Mouse (Mus musculus) forebrain, embryonic 16.5 days (tissue): ENCODE results near the gene Nfic. TPM values are rescaled to one million over a fixed set of nuclear protein-coding genes. Genes with fewer than 3 reads are reported as not detected.

Experiments used
- ATAC-seq: fragments of 200-750 bp; cut with Nextera tagmentation; 2 replicates; pipeline ENCODE4 v1.8.0; 2017; ENCODE audit warnings: mild to moderate bottlenecking, moderate library complexity
- H3K27ac ChIP-seq: fragments of 300-500 bp; sonication (generic); 2 replicates; pipeline ENCODE4 v1.5.1; 2014; ENCODE audit warnings: low read length, control low read depth
- H3K27me3 ChIP-seq: fragments of 300-500 bp; sonication (generic); replicated peaks from 2 replicates; pipeline ENCODE4 v1.6.1; 2014; ENCODE audit warnings: low read length; ENCODE audit not compliant: control insufficient read depth, insufficient read depth
- H3K36me3 ChIP-seq: fragments of 300-500 bp; sonication (generic); 2 replicates; pipeline ENCODE4 v1.6.1; 2014; ENCODE audit not compliant: control insufficient read depth, insufficient read depth
- H3K4me1 ChIP-seq: fragments of 300-500 bp; sonication (generic); replicated peaks from 2 replicates; pipeline ENCODE4 v1.6.1; 2014; ENCODE audit warnings: low read length; ENCODE audit not compliant: control insufficient read depth, insufficient read depth
- H3K4me2 ChIP-seq: fragments of 300-500 bp; sonication (generic); 2 replicates; pipeline ENCODE4 v1.6.1; 2014; ENCODE audit warnings: mild to moderate bottlenecking, low read length, control low read depth
- H3K4me3 ChIP-seq: fragments of 300-500 bp; sonication (generic); replicated peaks from 2 replicates; pipeline ENCODE4 v1.5.1; 2014; ENCODE audit warnings: mild to moderate bottlenecking, low read length, control low read depth
- H3K9ac ChIP-seq: fragments of 300-500 bp; sonication (generic); replicated peaks from 2 replicates; pipeline ENCODE4 v1.6.1; 2014; ENCODE audit warnings: low read depth, low read length, control low read depth
- H3K9me3 ChIP-seq: fragments of 300-500 bp; sonication (generic); 2 replicates; pipeline ENCODE4 v1.6.1; 2016; ENCODE audit warnings: low read length; ENCODE audit not compliant: control insufficient read depth
- WGBS: fragments of 180-500 bp; shearing (Covaris S2); extraction: QIAGEN DNeasy Blood & Tissue Kit; methylation state at CpG from one replicate; pipeline ENCODE4 v1.1.7; 2014; 5-methylcytosine and 5-hydroxymethylcytosine counted together
- polyA plus RNA-seq: library from polyadenylated mRNA; unstranded; fragments of >200 nt; fragmentation: Nextera tagmentation; extraction: Ambion mirVana; gene quantifications from 2 replicates; pipeline ENCODE4 v1.2.1, GENCODE M21; 2015

The Nfic gene
- polyA plus RNA-seq: 25.4 and 27.0 TPM in 2 replicates

DNA sequence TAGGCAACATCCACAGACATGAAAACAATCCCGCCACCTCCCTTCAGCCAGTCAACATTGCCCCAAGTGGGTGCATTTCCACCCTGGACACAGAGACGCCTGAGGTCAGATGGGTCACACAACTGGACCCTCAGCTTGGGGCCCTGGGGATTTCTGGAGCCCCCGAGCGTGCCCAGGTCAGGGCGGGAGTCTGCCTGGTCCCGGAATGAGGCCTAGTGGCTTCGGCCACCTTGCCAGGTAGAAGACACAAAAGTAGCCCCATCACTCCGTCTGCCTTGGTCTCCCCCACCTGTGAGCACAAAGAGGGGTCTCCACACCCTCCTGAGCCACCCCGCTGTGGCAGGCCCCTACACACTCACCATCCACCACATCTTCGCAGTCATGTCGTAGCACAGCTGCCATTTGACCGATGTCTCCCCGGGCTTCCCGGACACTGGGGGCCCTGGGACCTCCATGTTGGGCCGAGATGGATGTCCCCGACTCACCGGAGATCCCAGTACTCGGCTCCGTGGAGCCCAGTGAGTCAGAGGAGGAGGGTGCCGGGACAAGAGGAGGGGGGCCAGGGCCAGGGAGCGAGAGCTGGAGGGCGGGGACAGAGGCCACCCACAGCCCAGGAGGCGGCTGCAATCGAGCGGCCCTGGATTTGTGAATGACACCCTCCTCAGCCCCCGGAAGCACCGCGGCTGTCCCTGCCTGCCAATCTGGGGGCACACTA is at the start of gene Nfic:
Gene Nfic (minus strand): TSS at position 455 of the 715 bp plus-strand sequence.
- ATAC-seq: no peak
- Histone ChIP-seq H3K4me2 (no peak within 1 kb of the TSS), H3K9ac (no peak within 1 kb of the TSS), H3K27me3 (peaks cover 44% of the 10 kb centered on the region), H3K27ac (no peak within 1 kb of the TSS), H3K36me3 (no peaks in the 10 kb centered on the region), H3K4me3 (no peak within 1 kb of the TSS), H3K4me1 (no peaks in the 10 kb centered on the region), H3K9me3 (no peaks in the 10 kb centered on the region)
- WGBS: 62% methylated on average over 28 of the region's 28 CpGs

DNA sequence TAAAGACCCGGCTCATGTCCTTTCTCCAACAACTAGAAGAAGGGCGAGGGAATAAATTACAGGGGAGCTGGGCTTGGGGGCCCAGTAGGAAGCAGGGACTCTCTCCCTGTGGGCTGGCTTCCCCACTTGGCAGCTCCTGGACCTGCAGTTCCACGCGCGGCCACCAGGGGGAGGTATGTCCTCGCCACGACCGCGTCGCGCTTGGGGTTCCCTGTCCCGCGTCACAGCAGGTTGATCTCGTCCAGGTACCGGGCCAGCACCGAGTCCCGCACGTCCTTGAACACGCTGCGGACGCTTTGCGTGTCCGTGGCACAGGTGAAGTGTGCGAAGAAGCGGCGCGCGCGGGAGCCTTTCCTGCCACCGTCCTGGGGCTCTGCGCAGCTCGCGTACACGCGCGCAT is 47.2 kb upstream of the Nfic start:
- no peaks in the 10 kb centered on the region for H3K27me3 ChIP-seq
- H3K36me3 ChIP-seq: no peaks in the 10 kb centered on the region
- H3K4me2 ChIP-seq: peak overlapping the region; percentile 72
- peak overlapping the region; percentile 46 for H3K9ac ChIP-seq
- no peaks in the 10 kb centered on the region for H3K9me3 ChIP-seq
- H3K27ac ChIP-seq: no peak overlapping the region
- peak overlapping the region; percentile 48 for H3K4me3 ChIP-seq
- ATAC-seq: peak; percentile 42
- peaks cover 4% of the 10 kb centered on the region; the same call in 1 of the 2 replicates for H3K4me1 ChIP-seq
- 5% methylated on average over 36 of the region's 36 CpGs for WGBS

DNA sequence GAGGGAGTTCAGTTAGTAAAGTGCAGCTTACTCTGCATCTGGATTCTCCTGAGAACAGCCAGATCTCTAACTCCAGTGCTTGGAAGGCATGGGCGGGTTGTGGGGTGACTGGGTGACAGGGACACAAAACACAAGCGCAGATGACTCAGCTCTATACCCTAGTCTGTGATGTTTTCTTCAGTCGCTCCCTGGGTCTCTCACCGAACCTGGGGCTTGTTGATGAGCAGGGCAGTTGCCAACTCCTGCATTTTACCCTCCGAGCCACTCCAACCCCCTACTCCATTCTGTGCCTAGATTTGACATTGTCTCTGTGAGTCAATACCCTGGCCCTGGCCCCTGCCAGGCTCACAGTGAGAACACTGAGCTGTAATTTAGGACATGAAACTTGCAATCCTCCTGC is 46.4 kb upstream of the Nfic start:
- H3K9me3 ChIP-seq: no peaks in the 10 kb centered on the region
- H3K27ac ChIP-seq: no peak overlapping the region
- ATAC-seq: no peak
- H3K27me3 ChIP-seq: no peaks in the 10 kb centered on the region
- WGBS: 85% methylated on average over 5 of the region's 5 CpGs
- no peak overlapping the region for H3K4me2 ChIP-seq
- no peak overlapping the region for H3K9ac ChIP-seq
- H3K4me3 ChIP-seq: no peak overlapping the region
- H3K36me3 ChIP-seq: no peaks in the 10 kb centered on the region
- H3K4me1 ChIP-seq: peaks cover 8% of the 10 kb centered on the region

GRCm38 (mm10) chr10:81500032-81500431 is 44.6 kb upstream of the Nfic start, which contains the start of gene S1pr4:
S1pr4 (minus strand) TSS chr10:81500132.
- Histone ChIP-seq H3K9me3 (no peaks in the 10 kb centered on the region), H3K36me3 (no peaks in the 10 kb centered on the region), H3K4me2 (no peak within 1 kb of the TSS), H3K9ac (no peak within 1 kb of the TSS), H3K4me3 (no peak within 1 kb of the TSS), H3K27me3 (no peaks in the 10 kb centered on the region), H3K27ac (no peak within 1 kb of the TSS), H3K4me1 (peaks cover 14% of the 10 kb centered on the region)
- 86% methylated on average over 3 of the region's 3 CpGs for WGBS
- ATAC-seq: no peak

GRCm38 (mm10) chr10:81499250-81499901 is 43.9 kb upstream of the Nfic start:
- H3K9me3 ChIP-seq: no peaks in the 10 kb centered on the region
- 79% methylated on average over 23 of the region's 23 CpGs for WGBS
- H3K36me3 ChIP-seq: no peaks in the 10 kb centered on the region
- no peak overlapping the region for H3K9ac ChIP-seq
- H3K4me2 ChIP-seq: no peak overlapping the region
- H3K27ac ChIP-seq: no peak overlapping the region
- H3K4me1 ChIP-seq: peaks cover 21% of the 10 kb centered on the region
- H3K27me3 ChIP-seq: no peaks in the 10 kb centered on the region
- ATAC-seq: no peak
- no peak overlapping the region for H3K4me3 ChIP-seq

DNA sequence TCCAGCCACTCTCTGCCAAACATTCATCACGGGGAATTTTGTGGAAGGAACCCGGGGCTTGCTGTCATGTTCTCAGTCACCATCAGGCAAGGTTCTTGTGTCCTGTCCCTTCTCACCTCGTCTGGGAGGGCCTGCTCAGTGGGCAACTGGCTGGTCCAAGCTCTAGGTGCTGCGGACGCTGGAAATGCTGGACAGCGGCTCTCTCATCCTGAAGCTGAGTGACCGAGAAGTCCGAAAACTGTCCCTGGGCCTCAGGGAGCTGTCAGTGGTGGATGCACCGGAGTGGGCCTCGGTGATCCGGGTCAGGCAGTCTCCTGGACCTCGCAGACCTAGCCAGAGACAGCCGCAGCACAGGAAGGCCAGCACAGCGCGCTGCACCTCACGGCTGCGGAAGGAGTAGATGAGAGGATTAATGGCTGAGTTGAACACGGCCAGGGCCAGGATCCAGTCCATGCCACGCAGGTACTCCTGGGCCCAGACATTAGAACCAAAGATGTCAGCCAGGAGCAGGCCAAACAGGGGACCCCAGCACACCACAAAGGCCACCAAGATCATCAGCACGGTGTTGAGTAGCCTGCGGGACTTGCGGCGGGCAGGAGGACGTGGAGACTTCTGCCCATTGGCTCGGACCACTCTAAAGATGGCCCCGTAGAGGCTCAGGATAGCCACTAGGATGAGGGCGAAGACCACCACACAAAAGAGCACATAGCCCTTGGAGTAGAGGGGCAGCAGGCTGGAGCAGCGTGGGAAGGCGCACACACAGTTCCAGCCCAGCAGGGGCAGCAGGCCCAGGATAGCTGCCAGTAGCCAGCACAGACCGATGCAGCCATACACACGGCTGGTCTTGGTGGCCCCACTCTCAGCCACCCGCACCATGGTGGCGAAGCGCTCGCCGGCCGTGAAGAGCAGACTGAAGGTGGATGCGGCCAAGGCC is 43.1 kb upstream of the Nfic start:
- no peak overlapping the region for H3K27ac ChIP-seq
- no peaks in the 10 kb centered on the region for H3K9me3 ChIP-seq
- no peak for ATAC-seq
- H3K36me3 ChIP-seq: no peaks in the 10 kb centered on the region
- no peaks in the 10 kb centered on the region for H3K27me3 ChIP-seq
- no peak overlapping the region for H3K9ac ChIP-seq
- H3K4me3 ChIP-seq: no peak overlapping the region
- no peak overlapping the region for H3K4me2 ChIP-seq
- peaks cover 23% of the 10 kb centered on the region for H3K4me1 ChIP-seq
- 86% methylated on average over 38 of the region's 38 CpGs for WGBS

DNA sequence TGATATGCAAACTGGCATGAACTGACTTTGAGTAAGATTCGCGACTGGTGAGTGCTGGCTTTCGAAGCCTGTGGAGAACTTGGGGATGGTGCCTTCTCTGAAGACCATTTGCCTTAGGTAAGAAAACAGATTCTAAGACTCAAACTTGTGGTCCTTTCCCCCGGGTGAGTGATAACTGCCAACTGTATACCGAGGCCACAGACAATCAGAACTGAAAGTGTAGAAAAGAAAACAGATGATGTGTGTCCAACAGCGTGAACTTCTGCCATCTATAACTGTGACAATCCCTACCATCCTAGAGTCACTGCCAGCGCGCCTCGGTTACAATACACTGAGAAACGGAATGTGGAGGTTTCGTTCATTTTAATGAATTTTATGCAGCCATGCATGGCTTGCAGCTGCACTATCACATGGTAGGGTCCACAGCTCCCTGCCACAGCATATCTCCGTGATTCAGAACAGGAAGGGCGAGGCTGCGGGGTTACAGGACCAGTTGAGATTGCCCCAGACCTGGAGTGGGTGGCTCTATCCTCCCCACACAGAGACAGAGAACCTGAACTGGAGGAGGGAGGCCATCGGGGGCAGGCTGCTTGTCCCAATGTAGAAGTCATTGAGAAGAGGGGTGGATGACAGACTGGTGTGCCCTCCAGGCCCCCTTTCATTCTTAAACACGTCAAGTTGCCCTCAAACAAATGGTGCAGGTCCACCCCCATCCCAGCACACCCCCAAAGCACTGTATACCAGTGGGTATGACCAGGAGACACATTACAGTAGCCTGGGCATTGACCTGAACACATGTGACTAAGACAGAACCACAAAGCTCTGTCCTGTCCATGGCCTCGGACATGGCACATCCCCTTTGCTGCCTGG is 42.2 kb upstream of the Nfic start:
- 0 out of 2 replicates have a peak, but pooled peaks cover 3% of the 10 kb centered on the region for H3K36me3 ChIP-seq
- H3K9ac ChIP-seq: no peak overlapping the region
- no peaks in the 10 kb centered on the region for H3K27me3 ChIP-seq
- H3K4me2 ChIP-seq: peak overlapping the region; percentile 65
- H3K4me3 ChIP-seq: no peak overlapping the region
- no peak overlapping the region for H3K27ac ChIP-seq
- peaks cover 19% of the 10 kb centered on the region for H3K4me1 ChIP-seq
- 82% methylated on average over 17 of the region's 17 CpGs for WGBS
- ATAC-seq: no peak
- H3K9me3 ChIP-seq: no peaks in the 10 kb centered on the region

DNA sequence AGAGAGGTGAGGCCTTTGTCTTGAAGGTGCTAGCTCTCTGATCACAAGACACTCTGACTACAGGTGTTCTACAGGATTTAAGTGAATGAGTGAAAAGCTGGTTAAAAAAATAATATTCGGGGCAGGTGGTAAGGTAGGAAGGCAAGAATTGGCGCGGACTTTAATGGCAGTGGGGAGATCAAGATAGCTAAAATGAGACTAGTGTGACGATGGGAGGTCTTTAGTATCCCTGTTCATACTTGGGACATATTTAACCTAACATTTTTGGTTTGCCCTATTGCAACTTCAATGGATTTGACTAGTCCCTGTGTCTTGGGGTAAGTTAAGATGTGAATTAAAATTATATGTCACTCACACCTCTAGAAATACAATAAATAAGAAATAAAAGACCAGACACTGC is 41.5 kb upstream of the Nfic start:
- Histone ChIP-seq H3K36me3 (0 out of 2 replicates have a peak, but pooled peaks cover 3% of the 10 kb centered on the region), H3K27me3 (no peaks in the 10 kb centered on the region), H3K9me3 (no peaks in the 10 kb centered on the region), H3K4me1 (peaks cover 19% of the 10 kb centered on the region), H3K4me3 (peak overlapping the region; percentile 75), H3K27ac (peak overlapping the region; percentile 71), H3K4me2 (peak overlapping the region; percentile 65), H3K9ac (peak overlapping the region; percentile 49)
- no peak for ATAC-seq
- 37% methylated on average over 4 of the region's 4 CpGs for WGBS
